In the genomic region with DNA sequence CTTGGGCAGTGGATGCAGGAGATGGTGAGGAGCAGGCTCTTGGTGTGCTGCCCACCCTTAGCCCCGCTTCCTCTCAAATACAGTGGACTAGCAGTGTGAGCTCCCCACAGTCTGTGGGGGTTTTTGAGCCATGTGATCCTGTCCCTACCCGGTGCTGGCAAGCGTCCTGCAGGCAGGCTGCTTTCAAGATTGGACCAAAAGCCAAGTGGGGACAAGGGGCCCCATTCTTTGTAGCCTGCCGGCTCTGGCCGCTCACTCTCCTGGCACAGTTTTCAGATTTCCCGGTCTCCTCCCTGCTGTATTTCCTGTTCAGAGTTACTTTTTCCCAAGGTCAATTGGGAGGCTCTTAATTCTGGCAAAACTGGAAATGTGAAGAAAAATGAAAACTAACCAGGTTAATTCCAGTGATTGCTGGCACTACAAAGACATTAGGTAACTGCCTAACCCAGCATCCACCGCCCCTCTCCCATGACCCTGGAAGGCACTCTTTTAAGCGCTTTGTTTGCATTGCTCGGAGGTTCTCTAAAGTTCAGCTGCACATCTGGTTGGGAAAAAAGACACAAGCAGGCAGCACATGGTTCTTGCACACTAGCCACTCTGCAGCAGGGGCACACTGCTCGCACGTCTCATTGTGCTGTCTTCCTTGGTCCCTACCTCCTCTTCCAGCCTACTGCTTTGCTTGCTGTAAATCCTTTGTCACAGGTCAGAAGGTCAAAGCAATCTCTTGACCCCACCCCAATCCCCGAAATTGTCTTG, we compare ENCODE assay signal across 8 mouse cellular contexts.
A peak's percentile ranks its signal among the peaks of the same experiment; 100 is the strongest.
DNase-seq lines count a peak whose midpoint lies in the region; ATAC-seq lines count a peak whose summit lies in the region.

No protein-coding gene starts in this region.

- no peaks in the 10 kb centered on the region for H3K9me3 ChIP-seq in heart, embryonic 13.5 days

- DNase-seq in lung, adult 18-20 months = peak; percentile 34 to 41
- no peak for DNase-seq in lung, postnatal 25 days (ENCODE audit: low spot score)
- DNase-seq in embryo, embryonic 10.5 days (ENCODE audit: low spot score) = peak; percentile 43
- peak; percentile 56 to 62 for DNase-seq in kidney, postnatal 4 days
- DNase-seq in lung, postnatal 14 days = peak; percentile 29
- no peak for DNase-seq in spleen, postnatal 10 days (ENCODE audit: low spot score in 2 of 2)
- no peak for DNase-seq in thymus, adult 18-20 months

- 0 out of 2 replicates have a peak overlapping the region, but pooled peaks have one; percentile 16 for H3K9ac ChIP-seq in heart, embryonic 13.5 days

- peak overlapping the region; percentile 25 for H3K4me2 ChIP-seq in heart, embryonic 13.5 days

- H3K36me3 ChIP-seq in heart, embryonic 13.5 days = no peaks in the 10 kb centered on the region

- H3K27ac ChIP-seq in heart, embryonic 13.5 days (replicated peaks) = peak overlapping the region; percentile 78

- ATAC-seq in heart, embryonic 13.5 days (ENCODE audit: extremely low read depth, insufficient number of reproducible peaks, low FRiP score, low TSS enrichment) = no peak

- 41% methylated on average over 12 of the region's 12 CpGs for WGBS in heart, embryonic 13.5 days

- no peak overlapping the region for H3K4me3 ChIP-seq in heart, embryonic 13.5 days

- peaks cover 34% of the 10 kb centered on the region for H3K4me1 ChIP-seq in heart, embryonic 13.5 days

- 0 out of 2 replicates have a peak, but pooled peaks cover 5% of the 10 kb centered on the region for H3K27me3 ChIP-seq in heart, embryonic 13.5 days (replicated peaks)

Comparison
In these comparisons a context has a peak if more than half of its experiments do, and no peak if none do; other contexts are left out.
1. DNase-seq: peak in lung, adult 18-20 months (2 of 2), embryo, embryonic 10.5 days (single experiment), kidney, postnatal 4 days (2 of 2) and lung, postnatal 14 days (single experiment); none in lung, postnatal 25 days (single experiment), spleen, postnatal 10 days (0 of 2) and thymus, adult 18-20 months (0 of 2).